11 mouse cellular contexts compared by ENCODE assay signal in genomic region chr12:44839594-44840373, GRCm38 (mm10).
A peak's percentile ranks its signal among the peaks of the same experiment; 100 is the strongest.
DNase-seq lines count a peak whose midpoint lies in the region; ATAC-seq lines count a peak whose summit lies in the region.
"Had no signal": no experiment of that assay in that cellular context is flagged by ENCODE, and none has a peak within 500 bp of the region (broad histone marks: within the 10 kb centered on the region; RNA-seq: fewer than 3 reads in every experiment).

No protein-coding gene starts in this region.

- ATAC-seq in hindbrain, embryonic 15.5 days (ENCODE audit: low FRiP score, low read depth): peak; percentile 92
- ATAC-seq in midbrain, embryonic 15.5 days (replicated peaks): peak; percentile 88

- peak; percentile 28 to 53 for DNase-seq in cerebellum, postnatal 14 days
- DNase-seq in cerebellum, adult 18-20 months: no peak
- DNase-seq in embryo, embryonic 9.5 days (ENCODE audit: extremely low spot score): peak; percentile 47
- DNase-seq in adrenal gland, adult 8-10 months: no peak
- DNase-seq in liver: no peak
- DNase-seq in ovary, postnatal 10 days (ENCODE audit: low spot score): no peak
- DNase-seq: adrenal gland, postnatal 14 days; kidney, adult 9 months had no signal

- H3K4me3 ChIP-seq in hindbrain, embryonic 15.5 days: no peak overlapping the region
- no peak overlapping the region for H3K4me3 ChIP-seq in midbrain, embryonic 15.5 days

- no peaks in the 10 kb centered on the region for H3K36me3 ChIP-seq in hindbrain, embryonic 15.5 days
- no peaks in the 10 kb centered on the region for H3K36me3 ChIP-seq in midbrain, embryonic 15.5 days (replicated peaks)

- H3K4me1 ChIP-seq in hindbrain, embryonic 15.5 days (replicated peaks): peaks cover 13% of the 10 kb centered on the region
- H3K4me1 ChIP-seq in midbrain, embryonic 15.5 days: peaks cover 9% of the 10 kb centered on the region; the same call in 1 of the 2 replicates

- H3K27ac ChIP-seq in hindbrain, embryonic 15.5 days (replicated peaks): peak overlapping the region; percentile 11
- 0 out of 2 replicates have a peak overlapping the region, but pooled peaks have one; percentile 49 for H3K27ac ChIP-seq in midbrain, embryonic 15.5 days
- H3K27ac ChIP-seq: liver, embryonic 14.5 days had no signal

- WGBS in hindbrain, embryonic 15.5 days: 16% methylated on average over 7 of the region's 7 CpGs
- 42% methylated on average over 7 of the region's 7 CpGs for WGBS in midbrain, embryonic 15.5 days

- H3K9me3 ChIP-seq in hindbrain, embryonic 15.5 days: no peaks in the 10 kb centered on the region
- H3K9me3 ChIP-seq in midbrain, embryonic 15.5 days: no peaks in the 10 kb centered on the region

- H3K27me3 ChIP-seq in hindbrain, embryonic 15.5 days: no peaks in the 10 kb centered on the region
- no peaks in the 10 kb centered on the region for H3K27me3 ChIP-seq in midbrain, embryonic 15.5 days (replicated peaks)

- H3K9ac ChIP-seq in hindbrain, embryonic 15.5 days: no peak overlapping the region
- H3K9ac ChIP-seq in midbrain, embryonic 15.5 days: no peak overlapping the region
- H3K9ac ChIP-seq: liver, embryonic 14.5 days had no signal

- H3K4me2 ChIP-seq in hindbrain, embryonic 15.5 days: 0 out of 2 replicates have a peak overlapping the region, but pooled peaks have one; percentile 7
- no peak overlapping the region for H3K4me2 ChIP-seq in midbrain, embryonic 15.5 days

Comparison
In these comparisons a context has a peak if more than half of its experiments do, and no peak if none do; other contexts are left out.
1. DNase-seq: peak in cerebellum, postnatal 14 days (2 of 2) and embryo, embryonic 9.5 days (single experiment); none in cerebellum, adult 18-20 months (0 of 2), adrenal gland, adult 8-10 months (single experiment), liver (single experiment) and ovary, postnatal 10 days (single experiment).